Mouse (Mus musculus) CH12.LX (cell line): ENCODE results near the gene Serac1.

ENCODE experiments used
- CTCF ChIP-seq, 2 experiments: IDR thresholded peaks in 1 of 2; conservative IDR thresholded peaks in 1 of 2; 2 replicates each; pipeline ENCODE4 v1.5.1; 2011 to 2012; ENCODE audit warnings: low read depth in 2 of 2, low read length in 2 of 2, improper control_type of control experiment in 1 of 2, inconsistent platforms in 1 of 2, mild to moderate bottlenecking in 1 of 2, moderate library complexity in 1 of 2
- MAFK ChIP-seq: IDR thresholded peaks from 2 replicates; pipeline ENCODE4 v1.6.1; 2011; ENCODE audit warnings: low read length, improper control_type of control experiment; ENCODE audit not compliant: insufficient replicate concordance
- NELFE ChIP-seq: IDR thresholded peaks from 2 replicates; pipeline ENCODE4 v1.6.1; 2011; ENCODE audit warnings: low read depth, low read length, improper control_type of control experiment
- SMC3 ChIP-seq: IDR thresholded peaks from 2 replicates; pipeline ENCODE4 v1.6.1; 2011; ENCODE audit warnings: low read depth, low read length, improper control_type of control experiment
- ZC3H11A ChIP-seq: IDR thresholded peaks from 2 replicates; pipeline ENCODE4 v1.6.1; 2012; ENCODE audit warnings: low read depth, mild to moderate bottlenecking, inconsistent platforms, low read length, improper control_type of control experiment

DNA sequence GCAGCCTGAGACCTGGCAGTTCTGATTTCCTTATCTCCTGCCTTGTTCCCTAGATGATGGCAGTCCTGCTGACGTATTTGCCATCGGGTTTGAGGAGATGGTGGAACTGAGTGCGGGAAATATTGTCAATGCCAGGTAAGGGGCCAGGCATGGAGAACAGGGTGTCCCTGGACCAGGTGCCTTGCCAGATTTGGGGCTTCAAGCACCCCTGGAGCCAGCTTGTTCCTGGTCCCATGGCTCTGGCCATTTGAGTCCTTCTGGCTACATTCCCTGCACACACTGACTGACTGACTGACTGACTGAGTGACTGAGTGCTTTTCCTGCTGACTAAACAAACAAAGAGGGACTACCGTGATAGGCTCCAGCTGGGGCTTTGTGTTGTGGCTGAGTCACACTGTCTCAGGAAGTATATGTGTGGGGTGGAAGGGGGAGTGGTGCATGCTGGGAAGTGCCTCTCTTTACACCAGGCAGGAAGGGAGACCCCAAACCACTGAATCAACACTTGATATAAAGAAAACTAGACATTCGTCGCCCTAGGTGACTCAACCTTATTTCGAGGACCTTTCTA, 63.2 kb downstream of the Serac1 start:
- TF ChIP-seq NELFE (no peak), SMC3 (no peak), MAFK (no peak; the same call in 1 of the 2 replicates), ZC3H11A (no peak), CTCF (conservative IDR thresholded peaks at IDR 0.05 in 1 of 2, IDR thresholded peaks at IDR 0.05 in 1 of 2; ENCODE audit: low read depth in 2 of 2, low read length in 2 of 2) (no peak)
